Mouse (Mus musculus) MEL-GATA-1-ER (cell line): ENCODE results near the gene Trp53rkb.

Experiments
- DNase-seq: peaks from one replicate; pipeline ENCODE4 v3.0.0-alpha.2; 2012; ENCODE audit warnings: low read depth; ENCODE audit errors: extremely low read depth

The Trp53rkb gene

DNA sequence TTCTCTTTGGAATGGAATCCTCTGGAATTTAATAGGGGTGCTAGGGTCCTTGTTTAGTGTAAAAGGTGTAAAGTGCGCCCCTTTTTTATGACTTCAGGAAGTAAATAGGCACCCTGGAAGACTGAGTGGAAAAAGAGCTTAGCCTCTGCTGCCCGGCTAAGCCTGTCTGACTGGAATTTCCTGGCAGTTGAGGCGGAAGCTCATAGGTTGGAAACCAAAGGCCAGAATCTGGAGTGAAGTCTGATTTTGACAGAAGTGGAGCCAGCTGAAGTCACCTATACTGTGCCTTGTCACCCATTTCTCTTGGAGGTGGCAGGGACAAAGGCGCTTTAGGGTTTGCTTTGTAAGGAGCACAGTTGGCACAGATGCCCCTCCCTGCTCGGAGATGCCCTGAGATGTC lies 38.0 kb downstream of the Trp53rkb start:
- DNase-seq, result no peak

DNA sequence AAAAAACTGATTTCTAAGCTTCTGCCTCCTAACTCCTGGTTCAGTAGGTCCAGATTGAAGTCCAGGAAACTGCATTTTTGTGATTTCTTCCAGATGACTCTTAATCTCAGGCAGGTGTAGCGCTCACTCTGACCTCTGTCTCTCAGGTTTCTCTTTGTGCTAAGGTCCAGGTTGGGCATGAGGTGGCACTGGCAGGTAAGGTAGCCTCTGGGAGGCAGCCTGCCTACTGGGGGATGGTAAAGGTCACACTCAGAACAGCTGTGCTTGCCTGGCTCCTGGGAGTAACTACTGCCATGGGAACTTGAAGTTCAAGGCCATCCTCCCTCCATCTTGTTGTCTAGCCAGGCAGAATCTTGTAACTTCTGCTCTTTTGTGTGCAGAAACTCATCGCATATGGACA lies 41.8 kb downstream of the Trp53rkb start:
- no peak for DNase-seq

DNA sequence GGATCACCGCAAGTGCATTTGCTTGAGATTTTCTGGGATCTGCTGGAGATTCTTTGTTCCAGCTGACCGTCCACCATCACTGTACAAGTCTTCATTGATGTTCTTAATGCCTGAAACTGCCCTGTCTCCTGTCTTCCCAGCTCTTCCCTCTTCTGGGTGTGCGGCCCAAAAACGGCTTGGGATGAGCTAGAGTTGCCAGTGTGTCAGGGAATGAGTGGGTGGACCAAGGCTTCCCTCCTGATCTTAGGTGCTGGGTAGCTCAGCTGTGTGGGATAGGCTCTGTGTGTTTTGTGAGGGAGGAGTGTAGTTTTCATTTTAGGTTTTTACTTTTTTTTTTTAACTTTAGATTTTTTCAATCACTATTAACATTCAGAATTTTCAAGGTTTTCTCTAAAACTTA lies 42.5 kb downstream of the Trp53rkb start:
- DNase-seq, result no peak

DNA sequence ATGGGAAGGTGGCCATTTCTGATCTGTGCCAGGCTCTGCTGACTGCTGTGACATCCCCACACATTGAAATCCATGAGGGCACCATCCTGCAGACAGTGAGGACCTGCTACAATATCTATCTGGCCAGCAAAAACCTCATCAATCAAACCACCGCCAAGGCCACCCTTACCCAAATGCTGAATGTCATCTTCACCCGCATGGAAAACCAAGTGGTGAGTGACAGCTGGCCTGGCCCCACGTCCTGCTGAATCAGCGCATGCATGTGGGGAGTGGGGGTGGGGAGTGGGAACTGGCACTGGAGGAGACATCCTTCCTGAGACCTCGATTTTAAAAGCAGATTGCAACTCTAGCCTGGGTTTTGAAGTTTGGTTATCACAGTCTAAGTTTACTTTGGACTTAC lies 43.2 kb downstream of the Trp53rkb start:
- no peak for DNase-seq

DNA sequence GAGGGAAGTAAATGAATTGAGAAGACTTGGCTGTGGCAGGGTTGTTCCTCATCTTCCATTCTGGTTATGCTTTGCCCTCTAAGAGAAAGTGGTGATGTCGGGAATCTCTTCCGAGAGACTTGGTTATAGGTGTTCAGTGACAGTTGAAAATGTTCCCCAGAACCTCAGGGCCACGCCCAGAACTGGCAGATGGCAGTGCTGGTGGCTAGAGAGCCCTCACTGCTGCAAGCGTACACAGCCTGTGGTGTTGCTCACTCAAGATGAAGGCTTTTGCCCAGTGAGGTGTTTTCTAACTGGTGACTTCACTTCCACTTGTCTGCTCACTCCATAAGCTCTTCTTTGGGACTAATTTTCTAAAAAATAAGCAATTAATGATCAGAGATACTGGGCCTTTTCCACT lies 49.5 kb downstream of the Trp53rkb start:
- DNase-seq, result no peak
